Mouse (Mus musculus): ENCODE measurements around the gene Lrrc56.

Gene Lrrc56

DNA sequence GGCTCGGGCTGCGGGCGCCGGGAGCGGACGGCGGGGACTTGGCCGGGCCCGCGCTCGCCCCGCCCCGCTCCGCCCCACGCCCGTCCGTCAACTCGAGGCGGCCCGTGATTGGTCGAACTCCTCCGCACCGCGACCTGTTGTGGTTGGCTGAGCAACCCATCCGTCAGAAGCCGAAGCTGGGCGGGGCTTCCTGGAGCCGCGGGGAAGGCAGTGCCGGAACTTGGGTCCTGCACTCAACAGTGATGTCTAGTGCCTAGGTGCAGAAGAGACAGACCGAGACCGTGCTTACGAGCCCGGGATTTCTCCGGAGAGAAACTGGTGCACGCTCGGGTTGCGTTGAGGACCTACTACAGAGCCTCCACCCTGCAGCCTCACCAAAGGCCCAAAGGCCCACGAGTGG is at the start of gene Lrrc56, which contains the start of gene Hras:
Gene Lrrc56, plus strand, starts transcription at position 210 of the 400 bp plus-strand sequence.
Gene Hras, minus strand, starts transcription at position 58 of the 400 bp plus-strand sequence.
- peak; percentile 98 for DNase-seq

DNA sequence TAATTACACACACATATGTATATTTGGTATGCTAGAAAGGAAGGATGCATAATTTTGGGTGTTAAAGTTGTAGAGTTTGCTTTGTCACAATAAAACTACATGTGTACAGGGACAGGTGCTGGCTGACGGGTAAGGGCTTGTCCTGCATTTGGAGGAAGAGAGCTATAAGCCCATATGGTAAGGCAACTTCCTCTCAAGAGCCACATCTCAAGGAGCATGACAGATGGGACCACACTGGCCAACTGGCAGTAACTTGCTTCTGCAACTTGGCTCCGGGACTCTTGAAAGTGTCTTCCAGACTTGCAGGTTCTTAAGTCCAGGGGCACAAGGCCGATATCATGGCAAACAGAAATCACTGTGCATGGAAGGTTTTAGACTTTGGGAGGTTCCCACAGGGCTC is 49.3 kb upstream of the Lrrc56 start:
- DNase-seq = no peak

DNA sequence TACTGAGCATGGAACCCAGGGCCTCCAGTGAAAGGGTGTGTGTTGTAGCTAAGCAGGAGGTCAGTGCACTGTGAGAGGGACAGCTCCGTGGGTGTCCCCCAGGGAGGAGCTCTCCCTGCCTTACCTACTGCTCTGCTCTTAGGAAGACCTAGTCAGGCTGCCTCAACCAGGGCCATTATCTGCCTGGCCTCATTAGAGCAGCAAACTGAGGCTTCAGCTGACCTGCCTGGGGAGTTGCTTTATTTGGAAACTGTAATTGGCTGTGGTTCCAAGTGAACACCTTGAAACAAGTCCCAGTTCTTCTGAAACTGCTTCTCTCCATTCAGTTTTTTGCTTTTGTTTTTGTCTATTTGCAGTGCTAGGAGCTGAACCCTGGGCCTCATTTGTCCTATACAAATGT is 48.6 kb upstream of the Lrrc56 start:
- no peak for DNase-seq

DNA sequence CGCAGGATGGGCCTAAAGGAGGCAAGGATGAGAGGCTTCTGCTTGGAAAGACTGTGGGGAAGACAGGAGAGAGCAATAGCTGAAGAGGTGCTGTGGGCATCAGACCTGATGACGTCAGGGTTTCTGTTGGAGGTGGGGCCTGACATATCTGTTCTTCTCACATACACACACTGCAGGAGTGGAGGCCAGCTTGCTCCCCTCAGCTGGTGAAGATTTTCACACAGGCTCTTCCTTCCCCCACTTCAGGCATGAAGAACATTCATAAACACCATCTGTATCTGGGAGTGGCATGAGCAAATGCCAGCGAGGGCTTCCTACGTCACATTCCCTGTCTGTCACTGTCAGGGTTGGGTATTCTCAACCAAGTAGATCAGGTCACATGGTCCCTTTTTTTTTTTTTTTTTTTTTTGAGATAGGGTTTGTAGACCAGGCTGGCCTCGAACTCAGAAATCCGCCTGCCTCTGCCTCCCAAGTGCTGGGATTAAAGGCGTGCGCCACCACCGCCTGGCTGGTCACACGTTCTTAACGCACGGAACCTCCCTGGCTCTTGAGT is 47.8 kb upstream of the Lrrc56 start:
- DNase-seq = no peak

DNA sequence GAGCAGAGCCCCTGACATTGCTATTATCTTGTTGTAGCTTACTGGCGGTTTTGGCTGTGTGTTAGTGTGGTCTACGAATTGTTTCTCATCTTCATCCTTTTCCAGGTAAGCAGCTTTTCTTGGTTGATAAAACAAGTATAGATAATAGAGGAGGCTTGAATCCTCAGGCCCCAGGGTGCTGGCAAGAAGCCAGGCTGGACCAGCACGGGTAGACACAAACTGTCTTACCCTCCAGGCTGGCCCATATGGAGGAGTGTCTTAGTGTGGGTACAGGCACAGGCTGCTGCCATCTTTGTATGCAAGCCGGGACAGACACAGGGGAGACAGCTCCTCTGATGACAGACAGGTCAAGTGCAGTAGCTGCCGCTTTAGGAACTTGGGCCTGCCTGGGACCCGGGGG is 46.9 kb upstream of the Lrrc56 start:
- no peak for DNase-seq

DNA sequence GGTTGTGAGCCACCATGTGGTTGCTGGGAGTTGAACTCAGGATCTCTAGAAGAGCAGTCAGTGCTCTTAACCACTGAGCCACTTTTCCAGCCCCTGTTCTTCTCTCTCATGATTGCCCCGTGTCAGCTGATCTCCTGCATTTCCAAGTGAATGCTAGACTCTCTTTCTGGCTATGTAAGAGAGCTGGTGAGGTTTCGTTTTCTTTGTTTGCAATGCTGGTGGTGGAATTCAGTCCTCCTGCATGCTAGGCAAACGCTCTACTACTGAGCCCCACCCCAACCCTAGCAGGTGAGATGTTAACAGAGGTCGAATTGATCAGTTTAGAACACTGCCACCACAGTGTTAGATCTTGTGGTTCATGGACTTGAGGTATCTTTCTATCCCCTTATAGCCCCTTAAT is 45.3 kb upstream of the Lrrc56 start:
- no peak for DNase-seq

DNA sequence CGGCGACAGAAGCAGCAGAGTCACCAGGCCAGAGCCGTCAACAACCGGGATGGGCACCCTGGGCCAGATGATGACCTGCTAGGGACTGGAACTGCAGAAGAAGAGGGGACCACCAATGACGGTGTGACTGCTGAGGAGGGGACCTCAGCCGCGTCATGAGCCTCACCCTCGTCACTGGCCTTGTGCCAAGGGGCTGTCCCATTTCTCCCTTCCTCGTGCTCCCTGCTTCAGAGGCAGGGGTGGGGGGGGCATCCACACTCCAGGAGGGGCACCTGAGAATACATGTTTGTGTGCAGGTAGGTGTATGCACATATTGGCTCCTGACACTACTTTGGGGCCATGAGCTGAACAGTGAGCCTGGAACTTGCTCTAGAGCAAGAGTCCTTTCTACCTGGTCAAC is 38.6 kb upstream of the Lrrc56 start:
- no peak for DNase-seq

DNA sequence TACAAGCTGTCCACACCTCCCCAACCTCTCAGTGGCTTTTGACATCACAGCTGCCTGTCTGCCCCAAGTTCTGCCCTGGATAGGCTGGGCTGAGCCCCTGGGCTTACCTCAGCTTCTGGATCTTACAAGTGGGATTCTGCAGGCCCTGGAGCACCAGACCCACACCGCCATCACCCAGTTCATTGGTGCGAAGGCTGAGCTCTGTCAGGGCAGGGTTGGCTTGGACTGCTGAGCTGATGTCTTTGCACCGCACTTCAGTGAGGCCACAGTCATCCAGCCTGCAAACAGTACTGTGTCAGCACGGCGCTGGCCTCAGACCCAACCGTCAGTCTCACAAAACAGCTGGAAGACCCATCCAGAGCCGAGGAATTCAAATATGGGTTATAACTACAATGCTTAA is 29.6 kb upstream of the Lrrc56 start:
- no peak for DNase-seq

DNA sequence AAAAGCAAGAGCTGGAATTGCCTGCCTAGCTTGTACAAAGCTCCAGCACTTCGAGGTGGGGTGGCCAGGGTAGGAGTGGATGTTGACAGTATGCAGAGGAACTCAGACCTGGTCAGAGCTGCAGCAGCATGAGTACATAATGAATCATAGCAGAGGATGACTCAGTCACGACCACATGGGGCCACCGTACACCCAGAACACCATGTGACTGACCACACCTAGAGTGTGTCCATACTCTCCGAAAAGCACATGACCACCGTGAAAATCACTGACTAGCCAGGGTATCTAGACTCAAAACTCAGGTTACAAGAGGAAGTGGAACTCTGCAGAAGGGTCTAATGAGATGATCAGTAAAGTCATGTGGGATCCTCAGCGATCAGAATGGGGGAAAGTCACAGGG is 29.1 kb upstream of the Lrrc56 start:
- peak; percentile 60 to 67 for DNase-seq

DNA sequence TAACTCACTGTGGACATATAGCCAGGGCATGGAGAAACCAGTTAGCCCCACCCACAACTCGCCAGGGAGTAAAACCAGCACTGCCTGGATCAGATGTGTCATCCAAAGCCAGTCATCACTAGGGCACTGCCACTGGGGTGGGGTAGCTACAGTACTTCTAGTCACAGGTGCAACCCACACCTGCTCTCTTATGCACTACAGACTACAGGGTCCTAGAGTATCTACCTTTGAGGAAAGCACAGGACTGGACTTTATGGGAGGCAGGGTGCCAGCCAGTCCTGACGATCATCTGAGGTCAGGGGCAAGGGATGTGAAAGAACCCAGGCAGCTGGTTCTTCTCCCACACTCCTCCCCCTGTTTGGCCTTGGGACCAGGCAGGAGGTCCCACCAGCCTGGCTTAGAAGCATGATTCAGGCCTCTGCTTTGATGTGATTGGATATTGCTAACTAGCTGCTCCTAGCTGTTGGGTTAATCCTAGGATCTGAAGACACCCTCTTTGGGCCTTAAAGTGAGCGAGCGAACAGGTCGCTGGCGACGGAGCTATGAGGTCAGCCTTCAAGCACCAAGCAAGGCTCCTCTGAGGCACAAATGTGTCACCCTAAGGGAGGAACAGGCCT is 25.9 kb upstream of the Lrrc56 start:
- DNase-seq = peak; percentile 53 to 65

DNA sequence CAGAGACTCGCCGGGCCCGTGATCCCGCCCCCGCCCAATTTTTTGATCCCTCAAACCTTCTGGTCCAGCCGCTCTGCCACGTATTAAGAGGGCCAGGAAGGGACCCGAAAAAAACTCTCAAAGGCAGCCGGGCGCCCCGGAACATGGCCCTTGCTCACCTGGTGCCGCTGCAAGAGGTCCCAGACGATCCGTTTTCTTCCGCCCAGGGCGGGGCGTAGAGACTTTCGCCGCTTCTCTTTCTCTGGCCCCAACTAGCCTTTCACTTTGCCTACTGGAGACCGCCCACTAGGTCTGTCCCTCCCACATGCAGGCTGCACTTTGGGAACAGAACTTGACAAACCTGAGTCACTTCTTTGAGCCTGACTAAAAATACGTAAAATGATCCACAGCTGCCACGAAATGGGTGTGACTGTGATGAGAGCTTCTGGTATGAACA is 25.4 kb upstream of the Lrrc56 start:
- DNase-seq = peak; percentile 91 to 93

DNA sequence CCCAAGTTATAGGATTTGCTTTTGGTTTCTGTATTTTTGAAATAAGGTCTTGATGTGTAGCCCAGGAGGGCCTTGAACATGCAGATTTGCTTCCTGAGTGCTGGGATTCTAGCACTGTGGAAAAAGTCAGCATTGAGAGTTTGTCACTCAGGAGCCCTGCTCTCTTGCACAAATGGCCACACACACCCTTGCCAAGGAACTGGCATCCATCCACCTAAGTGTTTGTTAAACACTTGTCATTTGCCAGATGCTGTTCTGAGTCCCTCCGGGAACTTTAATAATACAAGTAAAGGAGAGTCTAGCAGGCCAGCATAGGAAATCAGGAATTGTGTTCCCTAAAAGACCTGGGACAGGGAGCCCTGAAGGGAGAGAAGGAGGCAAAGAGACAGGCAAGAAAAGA is 24.7 kb upstream of the Lrrc56 start:
- peak; percentile 77 to 89 for DNase-seq

DNA sequence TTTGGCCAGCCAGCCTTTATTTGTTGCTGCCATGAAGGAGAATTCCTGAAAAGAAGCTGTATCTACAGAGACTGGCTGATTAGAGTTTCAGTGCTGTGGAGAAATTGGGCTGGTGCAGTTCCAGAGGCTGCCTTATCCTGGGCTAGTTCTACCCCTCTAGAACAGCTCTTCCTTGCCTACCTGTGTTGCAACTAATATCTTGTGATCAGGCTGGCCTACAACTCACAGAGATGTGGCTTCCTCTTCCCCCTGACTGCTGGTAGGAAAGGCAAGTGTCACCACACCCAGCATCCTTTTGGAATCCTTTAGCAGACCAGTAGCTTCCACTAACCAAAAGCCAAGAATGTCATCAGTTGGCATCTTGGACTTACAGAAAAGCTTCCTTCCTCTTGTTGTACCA is 24.1 kb upstream of the Lrrc56 start:
- DNase-seq = peak in 1 of 2 experiments; percentile 21

DNA sequence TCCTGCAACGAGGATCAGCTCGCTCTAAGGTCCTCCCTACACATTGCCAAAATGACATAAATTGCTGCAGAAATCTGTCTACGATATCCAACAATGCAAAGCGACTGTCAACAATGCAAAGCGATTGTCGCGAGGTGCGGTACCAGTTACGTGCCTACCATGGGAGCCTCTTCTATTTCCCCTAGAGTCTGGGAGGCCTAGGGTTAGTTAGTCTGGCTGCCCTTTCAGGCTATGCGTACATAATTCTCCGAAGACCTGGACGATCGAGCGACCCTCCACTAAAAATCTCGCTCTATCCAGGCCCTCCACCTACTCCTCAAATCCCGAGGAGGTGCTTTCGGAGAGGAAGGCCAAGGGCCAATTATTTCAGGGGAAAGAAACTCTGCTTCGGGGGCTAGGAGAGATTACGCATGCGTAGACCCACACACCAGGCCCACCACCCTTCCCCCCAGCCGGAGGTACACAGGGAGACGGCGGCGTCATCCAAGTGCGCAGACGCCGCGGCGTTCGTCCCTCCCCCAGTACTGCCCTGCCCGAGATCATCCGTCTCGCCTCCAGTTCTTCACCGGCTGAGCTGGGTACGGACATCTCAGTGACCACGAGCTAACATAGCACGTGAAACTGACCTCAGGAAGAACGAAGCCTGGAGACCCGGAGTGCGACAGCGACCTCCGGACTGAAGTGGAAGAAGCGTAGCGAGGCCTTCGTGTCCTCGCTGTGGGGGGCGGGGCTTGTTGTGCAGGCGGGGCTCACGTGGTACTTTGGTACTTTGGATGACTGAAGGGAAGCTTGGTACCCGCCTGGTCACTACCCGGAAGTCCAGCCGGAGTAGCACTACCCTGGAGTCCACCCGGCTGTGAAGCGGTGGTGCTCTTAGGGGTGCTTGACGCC is 21.6 kb upstream of the Lrrc56 start, which contains the start of gene Rnh1:
Gene Rnh1, minus strand, starts transcription at position 742 of the 891 bp plus-strand sequence.
- peak; percentile 93 to 94 for DNase-seq

DNA sequence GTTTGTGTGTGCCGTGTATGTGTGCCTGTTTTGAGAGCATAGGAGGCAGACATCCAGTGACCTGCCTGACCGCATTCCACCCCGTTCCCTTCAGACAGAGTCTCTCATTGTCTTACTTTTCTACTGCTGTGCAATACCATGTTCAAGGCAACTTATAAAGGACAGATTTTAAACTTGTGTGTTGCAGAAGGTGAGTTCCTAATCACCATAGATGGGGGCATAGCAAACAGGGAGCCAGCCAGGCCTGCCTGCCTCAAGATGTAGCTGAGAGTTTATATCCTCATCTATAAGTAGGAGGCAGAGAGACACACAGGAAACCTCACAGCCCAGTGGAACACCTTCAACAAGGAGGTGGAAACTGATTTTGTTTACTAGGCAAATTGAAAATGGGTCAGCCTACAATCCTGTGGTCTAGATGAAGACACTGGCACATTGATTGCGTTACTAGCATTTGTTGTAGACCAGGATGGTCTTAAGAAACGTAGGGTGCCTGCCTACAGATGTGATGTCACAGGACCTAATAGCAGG is 20.6 kb upstream of the Lrrc56 start:
- no peak for DNase-seq

DNA sequence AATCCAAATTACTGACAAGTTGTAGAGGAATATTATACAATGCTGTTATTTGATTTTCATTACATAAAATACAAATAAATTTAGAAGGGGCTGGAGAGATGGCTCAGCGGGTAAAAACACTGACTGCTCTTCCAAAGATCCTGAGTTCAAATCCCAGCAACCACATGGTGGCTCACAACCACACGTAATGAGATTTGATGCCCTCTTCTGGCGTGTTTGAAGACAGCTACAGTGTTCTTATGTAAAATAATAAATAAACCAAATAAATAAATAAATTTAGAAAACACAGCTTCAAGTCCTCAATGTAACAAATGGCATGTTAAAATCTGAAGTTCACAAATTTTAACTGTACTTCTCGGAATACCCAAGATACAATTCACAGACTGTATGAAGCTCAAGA is 18.9 kb upstream of the Lrrc56 start:
- no peak for DNase-seq

DNA sequence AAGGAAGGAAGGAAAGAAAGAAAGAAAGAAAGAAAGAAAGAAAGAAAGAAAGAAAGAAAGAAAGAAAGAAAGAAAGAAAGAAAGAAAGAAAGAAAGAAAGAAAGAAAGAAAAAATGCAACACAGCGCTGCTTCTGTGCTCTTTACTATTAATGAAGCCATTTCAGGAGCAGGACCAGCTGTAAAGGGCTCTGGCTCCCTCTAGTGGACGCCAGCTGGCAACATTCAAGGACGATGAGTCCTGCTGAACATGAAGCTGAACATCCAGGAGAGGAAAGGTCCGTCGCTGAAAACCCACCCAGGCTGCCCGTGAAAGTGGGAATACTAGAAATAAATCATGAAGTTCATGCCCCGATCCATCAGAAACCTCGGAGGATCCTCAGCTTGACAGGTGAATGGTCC is 17.8 kb upstream of the Lrrc56 start:
- DNase-seq = peak; percentile 85 to 88

DNA sequence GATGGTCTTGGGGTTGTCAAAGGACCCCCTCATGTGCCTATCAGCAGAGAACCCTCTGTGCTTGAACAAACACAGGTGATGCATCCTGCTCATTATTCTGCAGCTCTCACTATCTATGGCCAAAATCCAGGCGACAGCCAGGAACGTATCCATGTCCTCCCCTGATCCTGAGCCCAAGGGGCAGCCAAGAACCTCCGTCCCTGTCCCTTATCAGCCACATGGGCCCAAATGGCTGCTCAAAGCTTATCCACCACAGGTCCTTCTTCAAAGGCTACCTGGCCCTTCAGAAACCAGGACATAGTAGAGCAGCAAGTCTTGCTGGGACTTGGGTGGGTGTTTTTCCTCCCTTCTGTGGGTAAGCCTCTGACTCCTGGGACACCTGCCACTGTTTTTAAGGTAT is 5.8 kb upstream of the Lrrc56 start:
- DNase-seq = no peak

DNA sequence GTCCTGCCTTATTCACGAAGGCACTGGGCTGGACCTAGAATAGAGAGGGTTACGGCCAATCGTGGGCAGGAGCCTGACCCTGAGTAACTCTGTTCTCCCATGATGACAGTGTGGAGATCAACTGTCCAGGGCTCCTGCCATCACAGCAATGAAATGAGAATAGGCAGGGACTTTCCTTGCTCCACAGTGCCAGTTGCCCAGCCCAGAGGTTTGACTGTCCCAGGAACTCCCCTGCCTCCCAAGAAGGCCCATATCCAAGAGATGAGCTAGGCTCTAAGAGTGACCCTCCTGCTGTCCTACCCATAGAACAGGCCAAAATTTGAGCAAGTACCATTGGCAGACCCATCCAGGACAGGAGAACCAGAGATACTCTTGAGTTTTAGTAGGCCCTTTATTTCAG is 5.2 kb upstream of the Lrrc56 start:
- no peak for DNase-seq

DNA sequence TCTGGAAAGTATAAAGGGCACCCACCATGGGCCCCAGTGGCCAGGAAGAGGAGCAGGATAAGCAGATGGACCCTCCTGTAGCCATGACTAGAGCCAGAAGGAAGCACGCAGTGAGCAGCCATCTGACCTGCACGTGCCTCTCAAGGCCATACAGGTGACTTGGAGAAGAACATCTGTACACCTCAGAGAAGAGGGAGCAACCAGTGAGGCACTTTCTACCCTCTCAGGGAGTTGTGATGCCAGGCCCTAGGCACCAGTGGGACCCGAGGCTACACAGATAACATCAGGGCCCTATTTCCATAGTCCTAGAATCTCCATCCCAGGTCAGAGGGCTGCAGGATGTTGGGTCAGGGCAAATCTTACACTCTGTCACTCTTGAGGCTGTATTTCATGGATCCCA is 3.7 kb upstream of the Lrrc56 start:
- no peak for DNase-seq

DNA sequence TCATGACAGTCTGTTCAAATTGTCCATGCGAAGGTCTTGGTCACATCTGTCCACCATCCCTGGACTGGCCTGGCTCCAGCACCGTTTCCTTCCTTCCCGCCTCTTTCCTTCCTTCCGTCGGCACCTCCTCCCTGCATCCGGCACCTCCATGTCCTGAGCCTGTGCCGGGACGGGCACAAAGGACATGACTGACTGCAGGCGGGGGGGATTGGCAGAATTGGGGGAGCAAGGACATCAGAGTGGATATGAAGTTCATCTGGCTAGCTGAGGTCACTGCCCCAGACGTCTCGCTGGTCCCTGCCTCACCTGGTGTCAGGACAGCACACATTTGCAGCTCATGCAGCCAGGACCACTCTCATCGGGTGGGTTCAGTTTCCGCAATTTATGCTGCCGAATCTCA is 2.9 kb upstream of the Lrrc56 start:
- DNase-seq = peak; percentile 17 to 43

DNA sequence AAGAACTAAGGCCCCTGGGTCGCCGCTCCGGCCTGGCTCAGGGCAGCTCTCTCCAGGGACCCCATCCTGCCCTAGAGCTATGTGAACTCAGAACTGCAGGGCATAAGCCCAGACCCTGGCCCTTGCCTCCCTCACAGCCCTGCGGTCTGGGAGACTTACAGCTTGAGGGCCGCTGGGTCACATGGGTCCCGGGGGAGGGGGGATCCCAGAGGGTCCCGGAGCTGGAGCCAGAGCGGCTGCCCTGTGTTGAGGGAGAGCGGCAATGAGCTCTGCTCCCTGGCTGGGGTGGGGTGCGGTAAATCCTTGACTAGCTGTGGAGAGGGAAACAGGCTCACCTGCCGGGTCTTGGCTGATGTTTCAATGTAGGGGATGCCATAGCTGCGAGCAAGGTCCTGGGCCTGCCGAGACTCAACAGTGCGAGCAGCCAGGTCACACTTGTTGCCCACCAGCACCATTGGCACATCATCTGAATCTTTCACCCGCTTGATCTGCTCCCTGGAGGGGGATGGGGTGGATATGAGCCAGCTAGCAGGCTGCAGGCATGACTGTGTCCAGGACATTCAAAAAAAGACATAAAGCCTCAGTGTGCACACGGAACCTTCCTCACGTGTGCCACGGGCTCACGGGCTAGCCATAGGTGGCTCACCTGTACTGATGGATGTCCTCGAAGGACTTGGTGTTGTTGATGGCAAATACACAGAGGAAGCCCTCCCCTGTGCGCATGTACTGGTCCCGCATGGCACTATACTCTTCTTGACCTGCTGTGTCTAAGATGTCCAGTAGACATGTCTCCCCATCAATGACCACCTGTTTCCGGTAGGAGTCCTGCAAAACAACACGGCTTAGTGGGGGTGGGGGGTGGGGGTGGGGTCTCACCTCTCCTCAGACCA is 1.9 kb upstream of the Lrrc56 start:
- DNase-seq = no peak
